Mouse (Mus musculus) intestine, embryonic 14.5 days (tissue): ENCODE measurements around the gene C1qtnf3. TPM values are rescaled to one million over a fixed set of nuclear protein-coding genes. Genes with fewer than 3 reads are reported as not detected.
A peak's percentile ranks its signal among the peaks of the same experiment; 100 is the strongest.

ENCODE experiments used
- ATAC-seq: fragments of 200-750 bp; cut with Nextera tagmentation; replicated peaks from 2 replicates; pipeline ENCODE4 v1.8.0; 2017; ENCODE audit warnings: low read depth, moderate number of reproducible peaks, moderate TSS enrichment, moderate library complexity; ENCODE audit not compliant: low FRiP score, low TSS enrichment
- DNase-seq: peaks from one replicate; pipeline ENCODE4 v3.0.0-alpha.2; 2018; ENCODE audit warnings: low spot score
- H3K27ac ChIP-seq: fragments of 300-500 bp; sonication (generic); 2 replicates; pipeline ENCODE4 v1.5.1; 2014; ENCODE audit warnings: low read depth, mild to moderate bottlenecking, control low read depth
- H3K27me3 ChIP-seq: fragments of 300-500 bp; sonication (generic); replicated peaks from 2 replicates; pipeline ENCODE4 v1.6.1; 2014; ENCODE audit warnings: low read length, control low read depth; ENCODE audit not compliant: control insufficient read depth, insufficient read depth
- H3K36me3 ChIP-seq: fragments of 300-500 bp; sonication (generic); 2 replicates; pipeline ENCODE4 v1.6.1; 2014; ENCODE audit warnings: low read length, control low read depth; ENCODE audit not compliant: control insufficient read depth, insufficient read depth
- H3K4me1 ChIP-seq: fragments of 300-500 bp; sonication (generic); replicated peaks from 2 replicates; pipeline ENCODE4 v1.6.1; 2014; ENCODE audit warnings: low read length, control low read depth, mixed read lengths; ENCODE audit not compliant: control insufficient read depth, insufficient read depth
- H3K4me2 ChIP-seq: fragments of 300-500 bp; sonication (generic); 2 replicates; pipeline ENCODE4 v1.6.1; 2014; ENCODE audit warnings: low read length
- H3K4me3 ChIP-seq: fragments of 300-500 bp; sonication (generic); 2 replicates; pipeline ENCODE4 v1.5.1; 2014; ENCODE audit warnings: low read depth, low read length, control low read depth, mixed read lengths
- H3K9ac ChIP-seq: fragments of 300-500 bp; sonication (generic); 2 replicates; pipeline ENCODE4 v1.6.1; 2014; ENCODE audit warnings: mild to moderate bottlenecking, low read length
- H3K9me3 ChIP-seq: fragments of 300-500 bp; sonication (generic); 2 replicates; pipeline ENCODE4 v1.6.1; 2016; ENCODE audit warnings: low read length, control low read depth; ENCODE audit not compliant: control insufficient read depth
- WGBS: fragments of 180-500 bp; shearing (Covaris S2); extraction: QIAGEN DNeasy Blood & Tissue Kit; methylation state at CpG from one replicate; pipeline ENCODE4 v1.1.7; 2014; 5-methylcytosine and 5-hydroxymethylcytosine counted together
- polyA plus RNA-seq: library from polyadenylated mRNA; unstranded; fragments of >200 nt; fragmentation: Nextera tagmentation; extraction: Ambion mirVana; gene quantifications from 2 replicates; pipeline ENCODE4 v1.2.1, GENCODE M21; 2014

Gene C1qtnf3
- polyA plus RNA-seq: 0.95 and 1.7 TPM in 2 replicates

DNA sequence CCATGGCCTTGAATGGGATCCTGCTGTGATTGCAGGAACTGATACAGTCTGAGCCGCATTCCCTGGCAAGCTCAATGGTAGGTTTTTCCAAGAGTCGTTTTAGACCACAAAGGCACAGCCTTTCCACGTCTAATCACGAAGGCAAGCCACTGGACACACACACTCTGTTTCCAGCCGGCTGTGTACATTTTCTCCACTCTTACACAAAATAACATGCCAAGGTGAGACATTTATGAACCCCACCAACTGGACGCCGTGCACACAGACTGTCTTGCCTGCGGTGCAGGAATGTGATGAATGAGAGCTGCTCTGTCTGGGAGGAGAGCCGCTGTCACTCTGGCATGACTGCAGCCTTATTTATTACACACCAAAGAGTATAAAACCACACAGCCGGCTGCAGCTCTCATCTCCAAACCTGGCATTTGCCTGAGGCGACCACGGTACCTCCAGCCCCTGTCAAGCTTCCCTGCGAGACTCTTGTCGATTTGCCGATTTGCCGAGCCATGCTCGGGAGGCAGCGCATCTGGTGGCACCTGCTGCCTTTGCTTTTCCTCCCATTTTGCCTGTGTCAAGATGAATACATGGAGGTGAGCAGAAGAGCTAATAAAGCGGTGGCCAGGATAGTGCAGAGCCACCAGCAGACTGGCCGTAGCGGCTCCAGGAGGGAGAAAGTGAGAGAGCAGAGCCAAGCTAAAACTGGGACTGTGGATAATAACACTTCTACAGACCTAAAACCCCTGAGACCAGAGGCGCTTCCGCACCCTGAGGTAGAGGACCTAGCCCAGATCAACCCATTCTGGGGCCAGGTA, at the start of gene C1qtnf3:
TSS of gene C1qtnf3 (plus strand) at position 382 of the 809 bp plus-strand sequence.
- no peak for ATAC-seq
- 0 out of 2 replicates have a peak, but pooled peaks cover 4% of the 10 kb centered on the region for H3K4me1 ChIP-seq
- no peak within 1 kb of the TSS for H3K4me3 ChIP-seq
- no peaks in the 10 kb centered on the region for H3K36me3 ChIP-seq
- 46% methylated on average over 23 of the region's 23 CpGs for WGBS
- no peak for DNase-seq
- H3K9me3 ChIP-seq: no peaks in the 10 kb centered on the region
- peak within 1 kb of the TSS; percentile 9; the same call in 1 of the 2 replicates for H3K4me2 ChIP-seq
- H3K27me3 ChIP-seq: no peaks in the 10 kb centered on the region
- no peak within 1 kb of the TSS for H3K9ac ChIP-seq
- no peak within 1 kb of the TSS for H3K27ac ChIP-seq

DNA sequence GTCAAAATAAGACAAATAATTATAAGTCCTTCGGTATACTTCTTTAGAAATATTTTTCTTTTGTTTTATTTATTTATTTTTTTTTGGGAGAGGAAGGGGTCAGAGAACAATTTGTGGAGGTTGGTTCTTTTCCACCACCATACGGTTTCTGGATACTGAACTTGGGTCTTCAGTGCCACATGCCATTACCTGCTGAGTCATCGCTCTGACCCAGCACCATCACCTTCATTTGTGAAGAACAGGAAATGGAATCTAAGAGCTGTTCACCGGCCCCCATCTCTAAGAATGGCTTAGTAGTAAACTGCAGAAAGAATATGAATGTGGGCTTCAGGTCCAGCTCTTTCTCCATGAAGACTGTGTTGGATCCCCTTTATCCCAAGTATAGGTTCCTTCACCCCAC, 49.8 kb upstream of the C1qtnf3 start:
- Histone ChIP-seq H3K27ac (no peak overlapping the region), H3K4me3 (no peak overlapping the region), H3K9me3 (no peaks in the 10 kb centered on the region), H3K27me3 (no peaks in the 10 kb centered on the region), H3K4me2 (no peak overlapping the region), H3K9ac (no peak overlapping the region), H3K4me1 (no peaks in the 10 kb centered on the region), H3K36me3 (no peaks in the 10 kb centered on the region)
- no peak for DNase-seq
- WGBS: 69% methylated on average over 4 of the region's 4 CpGs
- ATAC-seq: no peak

GRCm38 (mm10) chr15:10916611-10917311, 35.4 kb upstream of the C1qtnf3 start:
- no peaks in the 10 kb centered on the region for H3K27me3 ChIP-seq
- 86% methylated on average over 4 of the region's 4 CpGs for WGBS
- no peak overlapping the region for H3K4me3 ChIP-seq
- no peaks in the 10 kb centered on the region for H3K36me3 ChIP-seq
- no peak overlapping the region for H3K27ac ChIP-seq
- no peak overlapping the region for H3K9ac ChIP-seq
- H3K4me1 ChIP-seq: no peaks in the 10 kb centered on the region
- no peak for DNase-seq
- no peak for ATAC-seq
- H3K4me2 ChIP-seq: no peak overlapping the region
- H3K9me3 ChIP-seq: no peaks in the 10 kb centered on the region

DNA sequence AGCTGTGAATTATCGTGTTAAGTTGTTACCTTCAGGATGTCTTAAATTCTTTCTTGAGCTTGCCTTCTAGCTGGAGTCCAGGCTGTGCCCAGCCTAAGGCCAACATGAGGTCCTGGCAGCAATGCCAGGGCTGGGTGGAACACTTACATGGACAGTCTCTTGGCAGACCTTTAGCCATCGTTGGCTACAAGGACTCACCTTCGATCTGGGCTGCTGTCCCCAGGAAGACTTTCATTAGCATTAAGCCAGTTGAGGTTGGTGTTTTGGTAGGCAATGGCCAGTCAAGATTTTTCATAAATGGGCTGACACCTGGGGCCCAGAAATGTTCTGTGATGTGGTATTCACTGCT, 34.8 kb upstream of the C1qtnf3 start:
- Histone ChIP-seq H3K9me3 (no peaks in the 10 kb centered on the region), H3K27me3 (no peaks in the 10 kb centered on the region), H3K4me2 (no peak overlapping the region), H3K4me1 (no peaks in the 10 kb centered on the region), H3K36me3 (no peaks in the 10 kb centered on the region), H3K27ac (no peak overlapping the region), H3K9ac (no peak overlapping the region), H3K4me3 (no peak overlapping the region)
- DNase-seq (no peak), ATAC-seq (no peak)
- 84% methylated on average over 3 of the region's 3 CpGs for WGBS

DNA sequence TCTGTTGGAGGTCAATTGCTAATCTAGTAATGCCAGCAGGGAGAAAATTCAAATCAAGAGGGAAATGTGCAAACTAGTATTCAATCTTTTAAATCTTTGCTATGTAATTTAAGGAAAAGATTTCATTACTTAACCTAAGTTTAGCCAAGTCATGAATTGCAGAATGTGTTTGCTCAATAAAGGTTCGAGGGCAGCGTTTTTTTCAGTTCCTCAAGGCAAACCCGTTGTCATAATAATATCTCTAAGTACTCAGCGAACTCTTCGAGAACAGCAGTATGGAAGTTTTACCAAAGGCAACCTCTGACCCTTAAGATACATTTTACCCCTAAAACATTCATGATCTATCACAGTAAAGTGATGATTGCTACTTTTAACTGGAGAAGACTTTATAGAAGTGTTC, 31.9 kb upstream of the C1qtnf3 start:
- no peak for DNase-seq
- Histone ChIP-seq H3K9ac (no peak overlapping the region), H3K9me3 (no peaks in the 10 kb centered on the region), H3K27me3 (no peaks in the 10 kb centered on the region), H3K4me3 (no peak overlapping the region), H3K36me3 (no peaks in the 10 kb centered on the region), H3K4me1 (no peaks in the 10 kb centered on the region), H3K27ac (no peak overlapping the region), H3K4me2 (no peak overlapping the region)
- WGBS: 51% methylated on average over 5 of the region's 5 CpGs
- no peak for ATAC-seq

DNA sequence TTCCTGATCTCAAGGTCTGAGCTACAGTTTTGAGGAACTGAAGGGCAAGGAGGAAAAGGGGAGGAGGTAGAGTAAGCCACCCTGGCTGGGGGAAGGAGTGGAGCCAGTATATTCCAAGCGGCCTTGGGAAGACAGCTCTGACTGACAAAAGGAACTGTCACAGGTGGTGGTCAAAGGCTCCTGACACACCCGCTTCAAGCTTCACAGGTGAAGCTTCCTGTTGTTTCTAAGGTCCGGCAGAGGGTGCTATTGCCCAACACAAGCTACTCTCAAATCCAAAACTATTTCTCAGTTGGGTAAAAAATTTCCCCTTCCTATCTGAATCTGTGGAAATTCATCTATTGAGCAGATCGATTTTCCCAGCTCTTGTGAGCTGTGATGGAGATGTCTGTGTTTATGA, 31.1 kb upstream of the C1qtnf3 start:
- no peak overlapping the region for H3K9ac ChIP-seq
- H3K4me3 ChIP-seq: no peak overlapping the region
- no peaks in the 10 kb centered on the region for H3K9me3 ChIP-seq
- WGBS: 17% methylated on average over 4 of the region's 4 CpGs
- no peaks in the 10 kb centered on the region for H3K27me3 ChIP-seq
- DNase-seq: no peak
- H3K27ac ChIP-seq: no peak overlapping the region
- H3K4me1 ChIP-seq: no peaks in the 10 kb centered on the region
- ATAC-seq: no peak
- H3K4me2 ChIP-seq: no peak overlapping the region
- no peaks in the 10 kb centered on the region for H3K36me3 ChIP-seq

DNA sequence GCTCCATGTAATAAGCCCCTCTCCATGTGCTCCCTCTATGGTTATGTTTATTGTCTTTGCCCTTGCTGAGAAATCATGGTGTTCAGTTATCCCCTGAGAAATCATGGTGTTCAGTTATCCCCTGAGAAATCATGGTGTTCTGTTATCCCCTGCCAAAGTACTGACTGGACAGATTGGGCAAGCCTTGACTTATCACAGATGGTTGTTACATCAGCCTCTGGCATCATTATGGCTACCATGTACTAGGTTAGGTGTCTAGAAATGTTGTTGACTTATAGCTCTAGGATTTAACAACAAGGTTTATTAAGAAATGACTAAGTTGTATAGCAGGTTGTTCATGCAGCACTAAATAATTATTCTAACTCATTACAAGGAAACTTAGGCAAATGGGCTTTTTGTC, 30.1 kb upstream of the C1qtnf3 start:
- no peak for ATAC-seq
- H3K9ac ChIP-seq: no peak overlapping the region
- H3K27me3 ChIP-seq: no peaks in the 10 kb centered on the region
- no peak overlapping the region for H3K4me3 ChIP-seq
- DNase-seq: no peak
- no peak overlapping the region for H3K4me2 ChIP-seq
- H3K27ac ChIP-seq: no peak overlapping the region
- no peaks in the 10 kb centered on the region for H3K9me3 ChIP-seq
- H3K4me1 ChIP-seq: no peaks in the 10 kb centered on the region
- no peaks in the 10 kb centered on the region for H3K36me3 ChIP-seq

GRCm38 (mm10) chr15:10922570-10922969, 29.6 kb upstream of the C1qtnf3 start:
- Histone ChIP-seq H3K9ac (no peak overlapping the region), H3K4me2 (no peak overlapping the region), H3K27me3 (no peaks in the 10 kb centered on the region), H3K4me1 (no peaks in the 10 kb centered on the region), H3K36me3 (no peaks in the 10 kb centered on the region), H3K27ac (no peak overlapping the region), H3K4me3 (no peak overlapping the region), H3K9me3 (no peaks in the 10 kb centered on the region)
- no peak for DNase-seq
- 42% methylated on average over 3 of the region's 3 CpGs for WGBS
- ATAC-seq: no peak
